In the genomic region with DNA sequence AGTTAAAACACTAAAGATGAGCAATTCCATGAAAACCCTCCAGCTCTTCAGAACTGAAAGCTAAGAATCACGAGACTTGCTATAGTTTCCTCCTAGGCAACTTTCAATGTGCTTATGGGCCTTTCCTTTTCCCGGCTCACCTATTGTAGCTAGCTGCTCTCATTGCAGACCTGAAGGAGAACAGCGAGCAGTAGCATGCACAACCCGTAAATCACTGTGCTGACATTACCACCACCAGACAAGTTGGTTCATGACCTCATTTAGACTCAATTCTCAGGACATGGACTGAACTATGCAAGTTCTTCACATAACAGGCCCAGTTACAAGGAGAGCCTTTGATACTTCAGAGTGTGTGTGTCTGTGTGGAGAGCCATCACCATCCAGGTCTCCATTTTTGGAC, we compare ENCODE assay signal across 32 mouse cellular contexts.
"Had no signal": no experiment of that assay in that cellular context is flagged by ENCODE, and none has a peak within 500 bp of the region (broad histone marks: within the 10 kb centered on the region; RNA-seq: fewer than 3 reads in every experiment).

No protein-coding gene starts in this region.

- H3K27ac ChIP-seq: left cerebral cortex, adult 2 months; limb, embryonic 10.5 days; limb, embryonic 12.5 days; limb, embryonic 13.5 days; limb, embryonic 15.5 days; liver, embryonic 12.5 days; liver, embryonic 13.5 days; liver, embryonic 14.5 days; liver, embryonic 15.5 days; lung, embryonic 15.5 days; macrophage; midbrain, embryonic 10.5 days; midbrain, embryonic 12.5 days; midbrain, embryonic 13.5 days; midbrain, embryonic 15.5 days had no signal

- ATAC-seq: liver, embryonic 12.5 days; liver, postnatal 0 days; lung, postnatal 0 days; midbrain, embryonic 13.5 days; midbrain, embryonic 15.5 days; midbrain, embryonic 16.5 days had no signal

- H3K4me1 ChIP-seq: limb, embryonic 10.5 days; limb, embryonic 12.5 days; limb, embryonic 13.5 days; limb, embryonic 15.5 days; liver, embryonic 12.5 days; liver, embryonic 13.5 days; liver, embryonic 15.5 days; lung, embryonic 15.5 days; megakaryocyte, embryonic 14.5 days; midbrain, embryonic 10.5 days; midbrain, embryonic 12.5 days; midbrain, embryonic 13.5 days; midbrain, embryonic 15.5 days had no signal

- H3K27me3 ChIP-seq: limb, embryonic 13.5 days; limb, embryonic 15.5 days; liver, embryonic 12.5 days; liver, embryonic 13.5 days; liver, embryonic 15.5 days; lung, embryonic 15.5 days; midbrain, embryonic 12.5 days; midbrain, embryonic 13.5 days; midbrain, embryonic 15.5 days had no signal

- H3K36me3 ChIP-seq: limb, embryonic 10.5 days; limb, embryonic 12.5 days; limb, embryonic 13.5 days; limb, embryonic 15.5 days; liver, embryonic 12.5 days; liver, embryonic 13.5 days; liver, embryonic 15.5 days; lung, embryonic 15.5 days; midbrain, embryonic 10.5 days; midbrain, embryonic 12.5 days; midbrain, embryonic 13.5 days; midbrain, embryonic 15.5 days had no signal

- H3K4me3 ChIP-seq: left cerebral cortex, adult 2 months; limb, embryonic 10.5 days; limb, embryonic 12.5 days; limb, embryonic 13.5 days; limb, embryonic 15.5 days; liver, embryonic 12.5 days; liver, embryonic 13.5 days; liver, embryonic 15.5 days; lung, embryonic 15.5 days; megakaryocyte, embryonic 14.5 days; midbrain, embryonic 10.5 days; midbrain, embryonic 12.5 days; midbrain, embryonic 13.5 days; midbrain, embryonic 15.5 days had no signal

- H3K9me3 ChIP-seq: limb, embryonic 10.5 days; limb, embryonic 12.5 days; limb, embryonic 13.5 days; limb, embryonic 15.5 days; liver, embryonic 12.5 days; liver, embryonic 13.5 days; liver, embryonic 15.5 days; lung, embryonic 15.5 days; midbrain, embryonic 10.5 days; midbrain, embryonic 13.5 days had no signal

- H3K4me2 ChIP-seq: limb, embryonic 12.5 days; limb, embryonic 13.5 days; limb, embryonic 15.5 days; liver, embryonic 11.5 days; liver, embryonic 12.5 days; liver, embryonic 13.5 days; liver, embryonic 15.5 days; lung, embryonic 14.5 days; lung, embryonic 15.5 days; midbrain, embryonic 11.5 days; midbrain, embryonic 12.5 days; midbrain, embryonic 13.5 days; midbrain, embryonic 15.5 days had no signal

- H3K9ac ChIP-seq: limb, embryonic 12.5 days; limb, embryonic 13.5 days; limb, embryonic 15.5 days; liver, embryonic 12.5 days; liver, embryonic 13.5 days; liver, embryonic 14.5 days; liver, embryonic 15.5 days; liver, postnatal 0 days; lung, embryonic 14.5 days; lung, embryonic 15.5 days; midbrain, embryonic 12.5 days; midbrain, embryonic 13.5 days; midbrain, embryonic 15.5 days had no signal

- DNase-seq: layer of hippocampus, postnatal 36 days; left cerebral cortex, postnatal 4 days; liver; liver, embryonic 13.5 days; liver, postnatal 0 days; lung, adult 18-20 months; lung, adult 2 months; lung, embryonic 14.5 days; lung, postnatal 10 days; lung, postnatal 14 days; lung, postnatal 36 days; lung, postnatal 4 days; midbrain, embryonic 14.5 days had no signal
